Mouse (Mus musculus): ENCODE measurements around the gene Samd8. TPM values are rescaled to one million over a fixed set of nuclear protein-coding genes. Genes with fewer than 3 reads are reported as not detected.
A peak's percentile ranks its signal among the peaks of the same experiment; 100 is the strongest.

Samd8 gene
- polyA plus RNA-seq, 1 experiment, result 35.4 TPM

GRCm38 (mm10) chr14:21841819-21842592, 91.7 kb downstream of the Samd8 start:
- Histone ChIP-seq H3K4me3 (replicated peaks; ENCODE audit: insufficient read depth, low read depth, low read length) (no peak overlapping the region), H3K4me1 (ENCODE audit: control insufficient read depth, insufficient read depth, low read length) (peaks cover 2% of the 10 kb centered on the region; the same call in 1 of the 2 replicates), H3K27me3 (ENCODE audit: control insufficient read depth, insufficient read depth, low read length) (no peaks in the 10 kb centered on the region), H3K27ac (ENCODE audit: insufficient read depth, low read length) (no peak overlapping the region)
- no peak for DNase-seq
- 84% methylated on average over 5 of the region's 5 CpGs for WGBS
- TF ChIP-seq CTCF (IDR thresholded peaks at IDR 0.05; ENCODE audit: borderline replicate concordance, insufficient read depth, low read depth, low read length), result no peak
- TF ChIP-seq POLR2A (IDR thresholded peaks at IDR 0.05; ENCODE audit: borderline replicate concordance, insufficient read depth, low read length), result no peak

GRCm38 (mm10) chr14:21843263-21843662, 92.9 kb downstream of the Samd8 start:
- no peak overlapping the region for H3K4me3 ChIP-seq (replicated peaks; ENCODE audit: insufficient read depth, low read depth, low read length)
- DNase-seq, result no peak
- H3K27me3 ChIP-seq (ENCODE audit: control insufficient read depth, insufficient read depth, low read length), result no peaks in the 10 kb centered on the region
- peaks cover 5% of the 10 kb centered on the region; the same call in 1 of the 2 replicates for H3K4me1 ChIP-seq (ENCODE audit: control insufficient read depth, insufficient read depth, low read length)
- no peak for TF ChIP-seq CTCF (IDR thresholded peaks at IDR 0.05; ENCODE audit: borderline replicate concordance, insufficient read depth, low read depth, low read length)
- TF ChIP-seq POLR2A (IDR thresholded peaks at IDR 0.05; ENCODE audit: borderline replicate concordance, insufficient read depth, low read length), result no peak
- no peak overlapping the region for H3K27ac ChIP-seq (ENCODE audit: insufficient read depth, low read length)
- whole genome bisulfite sequencing, result 61% methylated on average over 6 of the region's 6 CpGs

DNA sequence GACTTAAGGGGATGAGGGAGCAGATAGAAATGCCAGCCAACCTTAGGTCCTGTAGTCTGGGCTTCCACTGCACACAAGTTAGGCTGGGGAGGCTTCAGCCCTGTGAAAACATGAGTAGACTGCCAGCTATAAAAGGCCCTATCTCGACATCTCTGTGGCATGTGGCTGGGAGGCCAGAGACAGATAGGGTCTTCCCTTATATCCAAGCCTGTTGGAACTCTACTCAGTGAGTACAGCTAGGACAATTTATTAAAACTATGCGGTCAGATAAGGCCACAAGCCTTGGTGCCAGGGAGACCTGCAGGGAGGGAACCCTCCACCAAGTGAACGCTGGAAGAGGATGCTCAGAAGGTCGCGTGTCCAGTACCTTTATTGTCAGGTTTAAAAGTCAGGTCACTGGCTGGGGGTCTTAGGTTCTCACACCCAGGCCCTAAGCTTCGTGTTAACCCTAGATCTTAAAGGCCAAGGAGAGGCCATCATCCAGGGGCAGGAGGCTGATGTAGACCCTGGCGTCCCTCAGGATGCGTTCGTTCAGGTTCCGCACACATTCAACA, 96.6 kb downstream of the Samd8 start:
- 14% methylated on average over 10 of the region's 10 CpGs for WGBS
- peaks cover 5% of the 10 kb centered on the region; the same call in 1 of the 2 replicates for H3K4me1 ChIP-seq (ENCODE audit: control insufficient read depth, insufficient read depth, low read length)
- no peak for DNase-seq
- peak overlapping the region; percentile 6 for H3K4me3 ChIP-seq (replicated peaks; ENCODE audit: insufficient read depth, low read depth, low read length)
- TF ChIP-seq POLR2A (IDR thresholded peaks at IDR 0.05; ENCODE audit: borderline replicate concordance, insufficient read depth, low read length) (no peak), CTCF (IDR thresholded peaks at IDR 0.05; ENCODE audit: borderline replicate concordance, insufficient read depth, low read depth, low read length) (no peak)
- no peaks in the 10 kb centered on the region for H3K27me3 ChIP-seq (ENCODE audit: control insufficient read depth, insufficient read depth, low read length)
- H3K27ac ChIP-seq (ENCODE audit: insufficient read depth, low read length), result no peak overlapping the region

DNA sequence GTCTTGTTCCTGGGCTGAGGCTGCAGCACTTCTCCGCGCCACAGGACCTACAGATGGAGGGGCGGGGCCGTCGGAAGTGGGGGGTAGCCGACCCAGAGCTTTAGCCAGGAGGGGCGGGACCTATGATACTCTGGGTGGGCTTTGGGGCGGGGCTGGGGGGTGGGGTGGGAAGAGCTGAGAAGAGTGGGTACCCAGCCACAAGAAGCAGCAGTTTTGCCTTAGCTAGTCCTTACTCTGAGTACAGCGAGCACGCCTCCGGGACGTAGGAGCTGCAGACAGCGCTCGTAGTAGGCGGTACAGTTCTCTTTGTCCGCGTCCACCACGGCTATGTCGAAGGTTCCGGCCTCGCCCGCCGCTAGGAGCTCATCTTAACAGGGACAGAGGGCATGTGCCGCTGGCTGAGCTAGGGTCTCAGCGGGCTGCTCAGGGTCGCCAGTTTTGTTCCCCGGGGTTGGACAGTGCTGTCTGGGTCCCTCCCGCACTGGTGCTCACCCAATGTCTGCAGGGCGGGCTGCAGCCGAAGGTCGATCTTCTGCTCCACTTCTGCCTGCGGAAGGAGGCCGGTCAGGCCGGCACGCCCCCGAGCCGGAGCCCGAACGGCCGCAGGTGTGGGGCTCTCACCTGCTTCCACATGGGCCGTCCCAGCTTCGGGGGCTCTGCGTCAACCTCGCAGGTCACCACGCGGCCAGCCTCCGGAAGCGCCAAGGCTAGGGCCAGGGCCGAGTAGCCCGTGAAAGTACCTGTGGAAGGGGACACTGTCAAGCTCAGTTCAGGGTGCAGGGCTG, 97.2 kb downstream of the Samd8 start:
- peak overlapping the region; percentile 73 for H3K4me3 ChIP-seq (replicated peaks; ENCODE audit: insufficient read depth, low read depth, low read length)
- H3K4me1 ChIP-seq (ENCODE audit: control insufficient read depth, insufficient read depth, low read length), result peaks cover 5% of the 10 kb centered on the region; the same call in 1 of the 2 replicates
- no peaks in the 10 kb centered on the region for H3K27me3 ChIP-seq (ENCODE audit: control insufficient read depth, insufficient read depth, low read length)
- under 1% methylated on average over 50 of the region's 50 CpGs for WGBS
- DNase-seq, result peak; percentile 55 to 64
- H3K27ac ChIP-seq (ENCODE audit: insufficient read depth, low read length), result peak overlapping the region; percentile 31; the same call in 1 of the 2 replicates
- TF ChIP-seq POLR2A (IDR thresholded peaks at IDR 0.05; ENCODE audit: borderline replicate concordance, insufficient read depth, low read length) (no peak), CTCF (IDR thresholded peaks at IDR 0.05; ENCODE audit: borderline replicate concordance, insufficient read depth, low read depth, low read length) (no peak)

Other genes with a start within 250 kb of the Samd8 start
- not detected in 2 replicates for gene Dupd1, start 36.0 kb upstream of the Samd8 start, polyA plus RNA-seq (2012; rRNA removed)
- gene Dusp13, start 650 bp downstream of the Samd8 start, polyA plus RNA-seq (2012; rRNA removed), result 0.52 and 0.75 TPM in 2 replicates
- gene Vdac2, start 74.7 kb downstream of the Samd8 start, polyA plus RNA-seq (2012; rRNA removed), result 247 and 258 TPM in 2 replicates
- 44.7 and 45.7 TPM in 2 replicates for gene Comtd1, start 98.4 kb downstream of the Samd8 start, polyA plus RNA-seq (2012; rRNA removed)
- gene Zfp503, start 239.1 kb downstream of the Samd8 start, polyA plus RNA-seq (2012; rRNA removed), result 4.0 and 4.4 TPM in 2 replicates

Data from cerebellum, adult 2 months (tissue).